Mouse (Mus musculus): ENCODE results near the gene Sbf2. TPM values are rescaled to one million over a fixed set of nuclear protein-coding genes. Genes with fewer than 3 reads are reported as not detected.

Gene Sbf2
- polyA plus RNA-seq, 1 experiment from 2014 or later: 48.8 TPM

- Histone ChIP-seq H3K4me3 (ENCODE audit: low read depth, low read length) (no peak overlapping the region), H3K27me3 (ENCODE audit: control insufficient read depth, insufficient read depth, low read length) (no peaks in the 10 kb centered on the region), H3K9ac (replicated peaks; ENCODE audit: low read depth, low read length) (no peak overlapping the region), H3K4me1 (ENCODE audit: control insufficient read depth, insufficient read depth, low read length) (no peaks in the 10 kb centered on the region), H3K9me3 (ENCODE audit: control insufficient read depth, low read depth, low read length) (no peaks in the 10 kb centered on the region), H3K27ac (ENCODE audit: low read length) (peak overlapping the region; percentile 41; the same call in 1 of the 2 replicates), H3K4me2 (replicated peaks; ENCODE audit: low read depth, low read length) (no peak overlapping the region), H3K36me3 (ENCODE audit: control insufficient read depth, insufficient read depth, low read length) (no peaks in the 10 kb centered on the region)
- no peak for ATAC-seq (ENCODE audit: insufficient number of reproducible peaks, insufficient read depth, low FRiP score, low read depth)
- WGBS: 50% methylated on average over 2 of the region's 2 CpGs
Observed at GRCm38 (mm10) chr7:110387565-110387964, 227.2 kb downstream of the Sbf2 start.

GRCm38 (mm10) chr7:110385482-110385881 is 229.2 kb downstream of the Sbf2 start:
- no peaks in the 10 kb centered on the region for H3K9me3 ChIP-seq (ENCODE audit: control insufficient read depth, low read depth, low read length)
- no peak overlapping the region for H3K4me2 ChIP-seq (replicated peaks; ENCODE audit: low read depth, low read length)
- no peak overlapping the region for H3K27ac ChIP-seq (ENCODE audit: low read length)
- no peaks in the 10 kb centered on the region for H3K36me3 ChIP-seq (ENCODE audit: control insufficient read depth, insufficient read depth, low read length)
- H3K4me3 ChIP-seq (ENCODE audit: low read depth, low read length): no peak overlapping the region
- H3K4me1 ChIP-seq (ENCODE audit: control insufficient read depth, insufficient read depth, low read length): no peaks in the 10 kb centered on the region
- no peak for ATAC-seq (ENCODE audit: insufficient number of reproducible peaks, insufficient read depth, low FRiP score, low read depth)
- WGBS: 85% methylated on average over 1 of the region's 1 CpGs
- no peak overlapping the region for H3K9ac ChIP-seq (replicated peaks; ENCODE audit: low read depth, low read length)
- no peaks in the 10 kb centered on the region for H3K27me3 ChIP-seq (ENCODE audit: control insufficient read depth, insufficient read depth, low read length)

- no peak for ATAC-seq (ENCODE audit: insufficient number of reproducible peaks, insufficient read depth, low FRiP score, low read depth)
- H3K4me3 ChIP-seq (ENCODE audit: low read depth, low read length): no peak overlapping the region
- H3K36me3 ChIP-seq (ENCODE audit: control insufficient read depth, insufficient read depth, low read length): no peaks in the 10 kb centered on the region
- H3K4me2 ChIP-seq (replicated peaks; ENCODE audit: low read depth, low read length): no peak overlapping the region
- H3K27ac ChIP-seq (ENCODE audit: low read length): no peak overlapping the region
- no peak overlapping the region for H3K9ac ChIP-seq (replicated peaks; ENCODE audit: low read depth, low read length)
- no peaks in the 10 kb centered on the region for H3K4me1 ChIP-seq (ENCODE audit: control insufficient read depth, insufficient read depth, low read length)
- no peaks in the 10 kb centered on the region for H3K9me3 ChIP-seq (ENCODE audit: control insufficient read depth, low read depth, low read length)
- no peaks in the 10 kb centered on the region for H3K27me3 ChIP-seq (ENCODE audit: control insufficient read depth, insufficient read depth, low read length)
Observed at GRCm38 (mm10) chr7:110384343-110384742, 230.4 kb downstream of the Sbf2 start.

GRCm38 (mm10) chr7:110381625-110382024 is 233.1 kb downstream of the Sbf2 start:
- H3K36me3 ChIP-seq (ENCODE audit: control insufficient read depth, insufficient read depth, low read length): no peaks in the 10 kb centered on the region
- no peaks in the 10 kb centered on the region for H3K27me3 ChIP-seq (ENCODE audit: control insufficient read depth, insufficient read depth, low read length)
- H3K9me3 ChIP-seq (ENCODE audit: control insufficient read depth, low read depth, low read length): no peaks in the 10 kb centered on the region
- no peak overlapping the region for H3K9ac ChIP-seq (replicated peaks; ENCODE audit: low read depth, low read length)
- no peak overlapping the region for H3K27ac ChIP-seq (ENCODE audit: low read length)
- 65% methylated on average over 3 of the region's 3 CpGs for WGBS
- no peak overlapping the region for H3K4me2 ChIP-seq (replicated peaks; ENCODE audit: low read depth, low read length)
- no peak overlapping the region for H3K4me3 ChIP-seq (ENCODE audit: low read depth, low read length)
- no peak for ATAC-seq (ENCODE audit: insufficient number of reproducible peaks, insufficient read depth, low FRiP score, low read depth)
- H3K4me1 ChIP-seq (ENCODE audit: control insufficient read depth, insufficient read depth, low read length): no peaks in the 10 kb centered on the region

DNA sequence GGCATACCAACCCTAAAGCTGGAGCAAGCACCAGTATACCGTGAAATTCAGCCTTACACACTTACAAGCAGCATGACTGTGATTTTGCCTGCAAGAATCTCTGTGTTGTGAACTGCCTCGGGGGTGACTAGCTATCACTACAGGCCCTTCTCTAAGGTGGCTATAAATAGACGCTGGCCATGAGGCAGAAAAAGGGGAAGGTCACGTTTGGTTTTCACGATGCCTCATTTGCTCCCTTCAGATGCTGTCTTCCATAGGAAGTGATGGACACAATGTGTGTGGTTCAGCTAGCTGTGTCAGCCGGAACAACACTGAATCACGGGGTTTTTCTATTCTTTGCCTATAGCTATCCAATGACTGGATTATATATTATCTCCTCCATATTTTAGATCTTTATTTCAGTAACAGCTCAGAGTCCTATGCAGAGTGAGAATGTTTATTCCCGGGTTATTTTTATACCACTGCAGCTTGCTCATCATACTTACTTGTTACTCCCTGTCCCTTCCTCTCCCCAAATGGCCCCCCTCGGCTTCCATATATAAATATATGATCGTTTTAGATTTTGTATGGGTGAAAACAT is 235.3 kb downstream of the Sbf2 start:
- Histone ChIP-seq H3K27ac (ENCODE audit: low read length) (no peak overlapping the region), H3K4me1 (ENCODE audit: control insufficient read depth, insufficient read depth, low read length) (no peaks in the 10 kb centered on the region), H3K4me2 (replicated peaks; ENCODE audit: low read depth, low read length) (no peak overlapping the region), H3K9ac (replicated peaks; ENCODE audit: low read depth, low read length) (no peak overlapping the region), H3K4me3 (ENCODE audit: low read depth, low read length) (no peak overlapping the region), H3K27me3 (ENCODE audit: control insufficient read depth, insufficient read depth, low read length) (no peaks in the 10 kb centered on the region), H3K36me3 (ENCODE audit: control insufficient read depth, insufficient read depth, low read length) (no peaks in the 10 kb centered on the region; the same call in 1 of the 2 replicates), H3K9me3 (ENCODE audit: control insufficient read depth, low read depth, low read length) (no peaks in the 10 kb centered on the region)
- no peak for ATAC-seq (ENCODE audit: insufficient number of reproducible peaks, insufficient read depth, low FRiP score, low read depth)
- WGBS: 70% methylated on average over 10 of the region's 10 CpGs

- WGBS: 66% methylated on average over 4 of the region's 4 CpGs
Observed at GRCm38 (mm10) chr7:110372529-110372928, 242.2 kb downstream of the Sbf2 start.

GRCm38 (mm10) chr7:110362005-110362404 is 252.7 kb downstream of the Sbf2 start:
- H3K36me3 ChIP-seq (ENCODE audit: control insufficient read depth, insufficient read depth, low read length): peaks cover 14% of the 10 kb centered on the region
- no peaks in the 10 kb centered on the region for H3K27me3 ChIP-seq (ENCODE audit: control insufficient read depth, insufficient read depth, low read length)
- no peak for ATAC-seq (ENCODE audit: insufficient number of reproducible peaks, insufficient read depth, low FRiP score, low read depth)
- H3K9me3 ChIP-seq (ENCODE audit: control insufficient read depth, low read depth, low read length): no peaks in the 10 kb centered on the region
- no peak overlapping the region for H3K27ac ChIP-seq (ENCODE audit: low read length)
- no peak overlapping the region for H3K4me3 ChIP-seq (ENCODE audit: low read depth, low read length)
- 89% methylated on average over 11 of the region's 11 CpGs for WGBS
- H3K4me2 ChIP-seq (replicated peaks; ENCODE audit: low read depth, low read length): no peak overlapping the region
- H3K9ac ChIP-seq (replicated peaks; ENCODE audit: low read depth, low read length): no peak overlapping the region
- no peaks in the 10 kb centered on the region for H3K4me1 ChIP-seq (ENCODE audit: control insufficient read depth, insufficient read depth, low read length)

More at GRCm38 (mm10) chr7:110372529-110372928, 242.2 kb downstream of the Sbf2 start:
- ATAC-seq (ENCODE audit: insufficient number of reproducible peaks, insufficient read depth, low FRiP score, low read depth): no peak
- Histone ChIP-seq H3K9me3 (ENCODE audit: control insufficient read depth, low read depth, low read length) (no peaks in the 10 kb centered on the region), H3K4me2 (replicated peaks; ENCODE audit: low read depth, low read length) (no peak overlapping the region), H3K4me3 (ENCODE audit: low read depth, low read length) (no peak overlapping the region), H3K9ac (replicated peaks; ENCODE audit: low read depth, low read length) (no peak overlapping the region), H3K36me3 (ENCODE audit: control insufficient read depth, insufficient read depth, low read length) (peaks cover 12% of the 10 kb centered on the region; the same call in 1 of the 2 replicates), H3K27me3 (ENCODE audit: control insufficient read depth, insufficient read depth, low read length) (no peaks in the 10 kb centered on the region), H3K4me1 (ENCODE audit: control insufficient read depth, insufficient read depth, low read length) (no peaks in the 10 kb centered on the region), H3K27ac (ENCODE audit: low read length) (no peak overlapping the region)

DNA sequence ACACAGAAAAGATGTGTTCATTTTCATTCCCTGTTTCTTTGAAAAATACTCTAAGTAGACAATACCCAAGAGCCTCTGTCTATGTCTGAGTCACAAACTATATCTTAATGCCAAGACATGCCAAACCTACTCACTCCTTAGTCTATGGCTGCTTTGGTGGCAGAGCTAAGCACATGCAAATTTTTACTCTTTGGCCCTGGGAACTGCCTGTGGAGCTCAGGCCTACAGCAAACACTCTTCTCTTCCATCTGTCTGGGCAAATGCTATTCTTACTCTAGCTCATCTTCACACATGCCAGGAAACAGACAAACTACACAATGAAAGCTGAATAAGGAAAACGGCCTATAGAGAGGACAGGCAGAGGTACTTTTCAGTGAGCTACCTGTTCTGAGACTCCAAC is 253.2 kb downstream of the Sbf2 start:
- Histone ChIP-seq H3K36me3 (ENCODE audit: control insufficient read depth, insufficient read depth, low read length) (peaks cover 13% of the 10 kb centered on the region), H3K4me1 (ENCODE audit: control insufficient read depth, insufficient read depth, low read length) (no peaks in the 10 kb centered on the region), H3K27ac (ENCODE audit: low read length) (no peak overlapping the region), H3K4me2 (replicated peaks; ENCODE audit: low read depth, low read length) (no peak overlapping the region), H3K27me3 (ENCODE audit: control insufficient read depth, insufficient read depth, low read length) (no peaks in the 10 kb centered on the region), H3K4me3 (ENCODE audit: low read depth, low read length) (no peak overlapping the region), H3K9me3 (ENCODE audit: control insufficient read depth, low read depth, low read length) (no peaks in the 10 kb centered on the region), H3K9ac (replicated peaks; ENCODE audit: low read depth, low read length) (no peak overlapping the region)
- ATAC-seq (ENCODE audit: insufficient number of reproducible peaks, insufficient read depth, low FRiP score, low read depth): no peak
- WGBS: 89% methylated on average over 1 of the region's 1 CpGs

DNA sequence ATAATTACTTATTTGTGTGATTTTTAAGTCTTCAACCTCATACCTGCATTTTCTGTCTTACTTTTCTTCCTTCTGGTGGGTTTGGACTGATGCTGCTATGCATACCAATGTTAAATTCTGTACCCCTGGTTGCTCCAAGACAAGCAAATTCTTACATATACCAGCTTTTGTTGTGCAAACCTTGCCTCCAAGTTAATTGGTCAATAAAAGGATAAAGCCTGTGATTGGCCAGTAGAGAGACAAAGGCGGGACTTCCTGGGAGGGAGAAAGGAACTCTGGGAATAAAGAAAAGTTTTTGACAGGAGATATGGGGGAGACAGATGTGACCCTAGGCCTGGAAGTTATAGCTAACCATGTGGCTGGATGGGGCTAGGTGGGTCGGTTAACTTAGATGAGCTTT is 255.3 kb downstream of the Sbf2 start:
- no peak for ATAC-seq (ENCODE audit: insufficient number of reproducible peaks, insufficient read depth, low FRiP score, low read depth)
- Histone ChIP-seq H3K27ac (ENCODE audit: low read length) (no peak overlapping the region), H3K4me3 (ENCODE audit: low read depth, low read length) (no peak overlapping the region), H3K9me3 (ENCODE audit: control insufficient read depth, low read depth, low read length) (no peaks in the 10 kb centered on the region), H3K9ac (replicated peaks; ENCODE audit: low read depth, low read length) (no peak overlapping the region), H3K4me2 (replicated peaks; ENCODE audit: low read depth, low read length) (no peak overlapping the region), H3K4me1 (ENCODE audit: control insufficient read depth, insufficient read depth, low read length) (no peaks in the 10 kb centered on the region), H3K36me3 (ENCODE audit: control insufficient read depth, insufficient read depth, low read length) (peaks cover 13% of the 10 kb centered on the region), H3K27me3 (ENCODE audit: control insufficient read depth, insufficient read depth, low read length) (no peaks in the 10 kb centered on the region)
- 96% methylated on average over 2 of the region's 2 CpGs for WGBS
